Mouse (Mus musculus) gastrocnemius, postnatal 25 days (tissue): ENCODE results near the gene Skint6. TPM values are rescaled to one million over a fixed set of nuclear protein-coding genes. Genes with fewer than 3 reads are reported as not detected.
"Not testable (repeated sequence)": the region's sequence is repeated elsewhere in the genome, so short reads cannot be mapped to it uniquely, and the experiment has no call there.

ENCODE experiments used
- DNase-seq: peaks from one replicate; pipeline ENCODE4 v3.0.0; 2022
- long read RNA-seq, 2 experiments: library from polyadenylated mRNA; stranded (forward); transcript quantifications; one replicate each; pipeline ENCODE4 v2.0.0; 2021
- total RNA-seq, 2 experiments: library from RNA; stranded (reverse); gene quantifications; 1 replicate in 1 of 2; 2 replicates in 1 of 2; pipeline ENCODE4 v1.2.3; 2021

Gene Skint6
- total RNA-seq: not detected
- long read RNA-seq, experiment 1: 0 reads
- long read RNA-seq, experiment 2: 0 reads

GRCm38 (mm10) chr4:113286873-113287272, at the start of gene Skint6:
Gene Skint6 (minus strand): TSS chr4:113286973.
- no peak for DNase-seq

DNA sequence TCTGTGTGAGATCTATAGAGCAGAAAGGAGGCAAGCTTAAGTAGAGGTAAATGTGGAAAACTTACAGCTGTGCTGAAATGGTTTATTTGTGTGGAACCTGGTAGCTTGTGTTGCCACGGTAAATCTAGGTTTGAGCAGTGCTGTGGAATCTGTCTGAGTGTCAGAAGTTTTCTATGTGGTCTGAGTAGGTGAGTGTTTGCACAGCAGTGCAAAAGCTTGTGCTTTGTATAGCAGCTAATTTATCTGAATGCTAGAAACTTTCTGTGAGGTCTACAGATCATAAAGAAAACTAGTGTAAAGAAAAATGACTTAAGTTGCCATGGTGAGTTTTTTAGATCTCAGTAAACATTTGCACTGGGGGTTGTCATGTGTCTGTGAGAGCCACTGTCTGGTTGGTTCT, 34.1 kb upstream of the Skint6 start:
- DNase-seq: no peak

- no peak for DNase-seq
Measured at GRCm38 (mm10) chr4:113301773-113302473, 15.2 kb upstream of the Skint6 start.

DNA sequence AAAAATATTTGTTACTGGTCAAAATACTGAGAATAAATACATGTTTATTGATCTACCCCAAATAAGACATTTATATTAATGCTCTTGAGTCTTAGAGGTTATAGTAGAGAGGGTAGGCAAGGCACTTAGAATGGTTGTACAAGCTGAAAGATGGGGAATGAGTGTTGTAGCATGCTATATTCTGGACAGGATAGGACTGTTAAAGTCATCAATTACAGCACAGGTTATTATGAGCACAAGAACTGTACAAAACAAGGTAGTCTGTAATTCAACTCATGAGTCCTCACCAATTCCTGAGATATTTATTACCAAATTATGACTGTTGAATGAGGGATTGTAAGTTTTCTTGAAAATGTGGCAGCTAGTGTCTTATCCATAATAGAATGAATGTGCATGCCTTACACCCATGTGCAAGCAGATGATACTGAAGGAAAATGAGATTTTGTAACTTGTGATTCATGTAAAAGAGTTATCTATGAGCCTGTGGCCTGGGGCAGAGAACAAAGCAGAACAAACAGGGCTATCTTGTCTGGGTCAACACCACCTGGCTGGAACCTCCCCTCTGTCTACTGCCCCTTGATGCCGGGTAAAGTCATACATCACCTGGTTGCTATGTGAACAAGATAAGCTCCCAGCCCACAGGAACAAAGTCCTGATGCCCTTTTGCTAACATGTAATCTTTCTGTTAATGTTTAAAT, 23.3 kb downstream of the Skint6 start:
- DNase-seq: no peak

DNA sequence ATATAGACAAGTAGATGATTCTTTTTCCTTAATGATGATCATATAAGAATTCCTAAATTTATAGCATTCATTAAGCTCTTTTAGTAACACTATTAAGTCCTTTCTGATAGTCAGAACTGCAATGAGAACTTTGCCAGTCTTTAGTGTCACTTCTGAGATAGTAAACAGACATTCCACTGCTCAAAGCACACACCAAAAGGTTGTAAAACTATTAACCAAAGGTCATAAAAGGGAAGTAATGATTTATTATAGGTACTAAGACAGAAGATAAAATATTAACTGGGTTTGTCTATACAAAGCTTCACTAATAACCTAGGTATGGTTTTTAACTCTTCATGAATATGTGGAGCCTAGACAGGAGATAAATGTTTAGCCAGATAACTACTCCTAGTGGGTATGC, 41.0 kb downstream of the Skint6 start:
- DNase-seq: no peak

DNA sequence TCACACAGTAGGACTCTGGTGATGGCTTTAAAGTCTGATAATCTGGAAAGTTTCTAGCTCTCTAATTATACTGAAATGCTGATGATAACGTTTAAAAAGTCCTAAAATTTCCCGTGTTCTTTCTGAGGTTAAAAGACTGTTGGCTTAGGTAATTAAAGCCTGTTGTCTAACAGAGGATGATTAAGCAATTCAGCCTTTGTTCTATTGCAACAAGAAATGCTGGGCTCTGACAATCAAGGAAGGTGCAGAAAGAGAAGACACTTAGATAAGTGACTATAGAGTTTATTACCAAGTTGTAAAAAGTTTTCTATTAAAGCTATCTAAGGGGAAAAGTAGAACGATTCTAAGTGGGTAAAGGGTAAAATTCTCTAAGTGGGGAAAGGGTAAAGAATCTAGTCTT, 219.2 kb downstream of the Skint6 start:
- DNase-seq: no peak

DNA sequence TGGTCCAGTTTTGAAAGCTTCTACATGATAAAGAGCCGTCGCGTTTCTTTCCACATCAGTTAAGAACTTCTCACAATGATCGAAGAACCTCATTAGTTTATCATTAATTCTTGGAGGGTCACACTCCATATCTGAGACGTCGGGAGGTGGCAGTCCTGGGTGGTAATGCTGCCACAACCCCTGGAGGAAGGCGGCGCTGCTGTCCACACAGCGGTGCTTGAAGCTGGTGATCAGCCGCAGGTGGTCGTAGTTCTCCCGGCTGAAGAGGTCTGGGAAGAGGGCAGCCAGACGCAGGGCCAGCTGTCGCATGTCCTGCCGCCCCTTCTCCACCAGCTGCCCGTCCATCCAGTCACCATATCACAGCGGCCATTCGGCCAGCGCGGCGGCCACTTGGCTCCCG, 307.6 kb downstream of the Skint6 start:
- not testable (repeated sequence) for DNase-seq

DNA sequence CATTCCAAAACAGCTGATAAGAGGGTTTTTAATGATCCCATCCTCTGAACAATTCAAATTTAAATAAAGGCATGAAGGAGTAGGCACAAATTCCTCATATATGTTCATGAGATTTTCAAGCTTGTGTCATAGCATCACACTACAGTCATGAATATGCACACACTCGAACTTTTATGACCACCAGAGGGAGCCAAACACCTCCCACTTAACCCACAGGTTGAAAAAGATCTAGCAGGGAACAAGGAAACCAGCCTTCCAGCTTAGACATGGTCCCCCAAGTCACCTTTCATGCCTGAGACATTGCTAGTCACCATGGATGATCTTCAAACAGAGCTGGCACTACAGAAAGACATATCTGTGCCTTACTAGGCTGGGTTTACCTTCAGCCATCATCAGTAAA, 496.1 kb downstream of the Skint6 start:
- DNase-seq: no peak

DNA sequence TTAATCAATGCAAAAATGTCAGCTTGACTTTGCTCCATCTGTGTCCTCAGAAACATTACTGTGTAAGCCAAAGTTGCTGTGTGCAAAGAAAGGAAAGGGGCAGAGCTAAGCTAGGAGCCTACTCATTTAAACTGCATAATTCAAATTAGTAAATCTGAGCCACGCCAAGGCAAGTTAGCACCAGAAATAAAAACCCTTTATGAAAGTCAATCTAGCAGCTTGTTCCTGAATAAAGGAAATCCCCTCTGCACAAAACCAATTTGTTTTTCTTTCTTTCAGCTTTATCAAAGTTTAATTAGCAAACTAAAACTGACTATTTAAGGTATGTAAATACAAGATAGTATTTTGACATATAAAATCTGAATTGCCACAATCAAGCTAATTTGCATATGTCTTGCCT, 512.0 kb downstream of the Skint6 start, which contains the start of gene Skint10:
Gene Skint10 (minus strand): TSS at position 101 of the 400 bp plus-strand sequence.
- DNase-seq: no peak
